Mouse (Mus musculus): ENCODE results near the gene Nhlh1. TPM values are rescaled to one million over a fixed set of nuclear protein-coding genes. Genes with fewer than 3 reads are reported as not detected.

Nhlh1 gene
- polyA plus RNA-seq, 1 experiment from 2014 or later: 4.1 TPM

- Histone ChIP-seq H3K9ac (no peak overlapping the region), H3K36me3 (peaks cover 96% of the 10 kb centered on the region)
- ATAC-seq (ENCODE audit: insufficient number of reproducible peaks, insufficient read depth, low FRiP score, low TSS enrichment): no peak
These were observed 14.2 kb upstream of the Nhlh1 start for GRCm38 (mm10) chr1:172071556-172071955.

GRCm38 (mm10) chr1:172070227-172070626 lies 12.9 kb upstream of the Nhlh1 start:
- H3K4me3 ChIP-seq: no peak overlapping the region
- H3K9ac ChIP-seq: no peak overlapping the region
- WGBS: 62% methylated on average over 6 of the region's 6 CpGs
- H3K4me2 ChIP-seq (replicated peaks): no peak overlapping the region
- H3K27ac ChIP-seq: no peak overlapping the region
- H3K9me3 ChIP-seq: no peaks in the 10 kb centered on the region
- H3K4me1 ChIP-seq: no peaks in the 10 kb centered on the region
- H3K36me3 ChIP-seq: peaks cover 98% of the 10 kb centered on the region
- ATAC-seq (ENCODE audit: insufficient number of reproducible peaks, insufficient read depth, low FRiP score, low TSS enrichment): no peak
- H3K27me3 ChIP-seq: no peaks in the 10 kb centered on the region

More at GRCm38 (mm10) chr1:172071556-172071955, 14.2 kb upstream of the Nhlh1 start:
- H3K27me3 ChIP-seq: no peaks in the 10 kb centered on the region
- 79% methylated on average over 4 of the region's 4 CpGs for WGBS
- H3K9me3 ChIP-seq: no peaks in the 10 kb centered on the region
- H3K4me3 ChIP-seq: no peak overlapping the region
- no peak overlapping the region for H3K4me2 ChIP-seq (replicated peaks)
- H3K4me1 ChIP-seq: no peaks in the 10 kb centered on the region
- H3K27ac ChIP-seq: no peak overlapping the region

- H3K4me1 ChIP-seq: peaks cover 3% of the 10 kb centered on the region; the same call in 1 of the 2 replicates
- 73% methylated on average over 13 of the region's 13 CpGs for WGBS
- ATAC-seq (ENCODE audit: insufficient number of reproducible peaks, insufficient read depth, low FRiP score, low TSS enrichment): peak; percentile 32; the same call in 1 of the 2 replicates
- H3K4me2 ChIP-seq (replicated peaks): no peak overlapping the region
- H3K9me3 ChIP-seq: no peaks in the 10 kb centered on the region
- no peaks in the 10 kb centered on the region for H3K27me3 ChIP-seq
- H3K27ac ChIP-seq: peak overlapping the region; percentile 57; the same call in 1 of the 2 replicates
- peaks cover 56% of the 10 kb centered on the region for H3K36me3 ChIP-seq
- no peak overlapping the region for H3K4me3 ChIP-seq
- no peak overlapping the region for H3K9ac ChIP-seq
These were observed 7.3 kb upstream of the Nhlh1 start for GRCm38 (mm10) chr1:172064613-172065141.

GRCm38 (mm10) chr1:172063291-172064023 lies 6.1 kb upstream of the Nhlh1 start:
- H3K27ac ChIP-seq: no peak overlapping the region
- no peaks in the 10 kb centered on the region for H3K27me3 ChIP-seq
- 59% methylated on average over 4 of the region's 4 CpGs for WGBS
- H3K9ac ChIP-seq: no peak overlapping the region
- ATAC-seq (ENCODE audit: insufficient number of reproducible peaks, insufficient read depth, low FRiP score, low TSS enrichment): no peak
- H3K4me3 ChIP-seq: no peak overlapping the region
- H3K36me3 ChIP-seq: peaks cover 44% of the 10 kb centered on the region
- no peak overlapping the region for H3K4me2 ChIP-seq (replicated peaks)
- H3K9me3 ChIP-seq: no peaks in the 10 kb centered on the region
- peaks cover 8% of the 10 kb centered on the region; the same call in 1 of the 2 replicates for H3K4me1 ChIP-seq

GRCm38 (mm10) chr1:172062101-172062500 lies 4.7 kb upstream of the Nhlh1 start:
- 78% methylated on average over 2 of the region's 2 CpGs for WGBS
- no peak overlapping the region for H3K9ac ChIP-seq
- no peak overlapping the region for H3K4me3 ChIP-seq
- no peaks in the 10 kb centered on the region for H3K27me3 ChIP-seq
- peaks cover 30% of the 10 kb centered on the region for H3K36me3 ChIP-seq
- H3K4me2 ChIP-seq (replicated peaks): no peak overlapping the region
- no peak for ATAC-seq (ENCODE audit: insufficient number of reproducible peaks, insufficient read depth, low FRiP score, low TSS enrichment)
- no peak overlapping the region for H3K27ac ChIP-seq
- peaks cover 19% of the 10 kb centered on the region; the same call in 1 of the 2 replicates for H3K4me1 ChIP-seq
- no peaks in the 10 kb centered on the region for H3K9me3 ChIP-seq

GRCm38 (mm10) chr1:172061217-172061616 lies 3.8 kb upstream of the Nhlh1 start:
- peaks cover 19% of the 10 kb centered on the region; the same call in 1 of the 2 replicates for H3K4me1 ChIP-seq
- peaks cover 22% of the 10 kb centered on the region for H3K36me3 ChIP-seq
- no peak overlapping the region for H3K9ac ChIP-seq
- H3K27ac ChIP-seq: no peak overlapping the region
- H3K27me3 ChIP-seq: peaks cover 9% of the 10 kb centered on the region
- 36% methylated on average over 8 of the region's 8 CpGs for WGBS
- no peak for ATAC-seq (ENCODE audit: insufficient number of reproducible peaks, insufficient read depth, low FRiP score, low TSS enrichment)
- no peaks in the 10 kb centered on the region for H3K9me3 ChIP-seq
- no peak overlapping the region for H3K4me3 ChIP-seq
- H3K4me2 ChIP-seq (replicated peaks): no peak overlapping the region

- H3K36me3 ChIP-seq: peaks cover 18% of the 10 kb centered on the region
- peaks cover 19% of the 10 kb centered on the region; the same call in 1 of the 2 replicates for H3K4me1 ChIP-seq
- ATAC-seq (ENCODE audit: insufficient number of reproducible peaks, insufficient read depth, low FRiP score, low TSS enrichment): no peak
- H3K9ac ChIP-seq: no peak overlapping the region
- H3K9me3 ChIP-seq: no peaks in the 10 kb centered on the region
- H3K27me3 ChIP-seq: peaks cover 14% of the 10 kb centered on the region
- 41% methylated on average over 4 of the region's 4 CpGs for WGBS
- H3K4me2 ChIP-seq (replicated peaks): no peak overlapping the region
- H3K27ac ChIP-seq: no peak overlapping the region
- H3K4me3 ChIP-seq: no peak overlapping the region
These were observed 3.3 kb upstream of the Nhlh1 start for GRCm38 (mm10) chr1:172060659-172061058.

- WGBS: 51% methylated on average over 7 of the region's 7 CpGs
- H3K4me2 ChIP-seq (replicated peaks): no peak overlapping the region
- no peak overlapping the region for H3K9ac ChIP-seq
- no peak for ATAC-seq (ENCODE audit: insufficient number of reproducible peaks, insufficient read depth, low FRiP score, low TSS enrichment)
- 0 out of 2 replicates have a peak, but pooled peaks cover under 1% of the 10 kb centered on the region for H3K36me3 ChIP-seq
- no peak overlapping the region for H3K4me3 ChIP-seq
- no peaks in the 10 kb centered on the region for H3K9me3 ChIP-seq
- H3K27ac ChIP-seq: no peak overlapping the region
- H3K27me3 ChIP-seq: peaks cover 31% of the 10 kb centered on the region
- peaks cover 23% of the 10 kb centered on the region; the same call in 1 of the 2 replicates for H3K4me1 ChIP-seq
These were observed 1.5 kb upstream of the Nhlh1 start for GRCm38 (mm10) chr1:172058874-172059273.

- no peaks in the 10 kb centered on the region for H3K36me3 ChIP-seq
- no peaks in the 10 kb centered on the region for H3K9me3 ChIP-seq
- no peak overlapping the region for H3K4me3 ChIP-seq
- peak overlapping the region; percentile 1; the same call in 1 of the 2 replicates for H3K4me2 ChIP-seq (replicated peaks)
- H3K27me3 ChIP-seq: peaks cover 36% of the 10 kb centered on the region
- ATAC-seq (ENCODE audit: insufficient number of reproducible peaks, insufficient read depth, low FRiP score, low TSS enrichment): no peak
- H3K9ac ChIP-seq: no peak overlapping the region
- H3K27ac ChIP-seq: peak overlapping the region; percentile 66
- WGBS: 58% methylated on average over 6 of the region's 6 CpGs
- peaks cover 29% of the 10 kb centered on the region; the same call in 1 of the 2 replicates for H3K4me1 ChIP-seq
These were observed 948 bp upstream of the Nhlh1 start for GRCm38 (mm10) chr1:172058321-172058720.

- ATAC-seq (ENCODE audit: insufficient number of reproducible peaks, insufficient read depth, low FRiP score, low TSS enrichment): no peak
- H3K27ac ChIP-seq: no peak overlapping the region
- no peak overlapping the region for H3K4me2 ChIP-seq (replicated peaks)
- 77% methylated on average over 4 of the region's 4 CpGs for WGBS
- H3K9me3 ChIP-seq: no peaks in the 10 kb centered on the region
- H3K36me3 ChIP-seq: no peaks in the 10 kb centered on the region
- H3K4me3 ChIP-seq: peak overlapping the region; percentile 10
- no peak overlapping the region for H3K9ac ChIP-seq
- H3K27me3 ChIP-seq: peaks cover 55% of the 10 kb centered on the region
- peaks cover 35% of the 10 kb centered on the region; the same call in 1 of the 2 replicates for H3K4me1 ChIP-seq
These were observed 1.1 kb downstream of the Nhlh1 start for GRCm38 (mm10) chr1:172056251-172056650.

- H3K27ac ChIP-seq: no peak overlapping the region
- peak overlapping the region; percentile 48 for H3K9ac ChIP-seq
- whole genome bisulfite sequencing: 3% methylated on average over 42 of the region's 42 CpGs
- no peak for ATAC-seq (ENCODE audit: insufficient number of reproducible peaks, insufficient read depth, low FRiP score, low TSS enrichment)
- peak overlapping the region; percentile 75 for H3K4me2 ChIP-seq (replicated peaks)
- no peaks in the 10 kb centered on the region for H3K36me3 ChIP-seq
- peaks cover 62% of the 10 kb centered on the region for H3K27me3 ChIP-seq
- H3K4me1 ChIP-seq: peaks cover 34% of the 10 kb centered on the region; the same call in 1 of the 2 replicates
- peak overlapping the region; percentile 38 for H3K4me3 ChIP-seq
- H3K9me3 ChIP-seq: no peaks in the 10 kb centered on the region
These were observed 3.6 kb downstream of the Nhlh1 start for GRCm38 (mm10) chr1:172053541-172054440.
